Mouse (Mus musculus): ENCODE data around the gene Fgfr2. TPM values are rescaled to one million over a fixed set of nuclear protein-coding genes. Genes with fewer than 3 reads are reported as not detected.

The Fgfr2 gene
- polyA plus RNA-seq, 1 experiment: 114 TPM

- H3K4me3 ChIP-seq (replicated peaks; ENCODE audit: extremely low read depth, low read depth, low read length): no peak overlapping the region
- WGBS: 14% methylated on average over 7 of the region's 7 CpGs
- TF ChIP-seq POLR2A (IDR thresholded peaks at IDR 0.05; ENCODE audit: borderline replicate concordance, extremely low read depth, low read depth, low read length): no peak
- no peak for TF ChIP-seq CTCF (IDR thresholded peaks at IDR 0.05; ENCODE audit: insufficient read depth, low read length)
- H3K4me1 ChIP-seq (ENCODE audit: control insufficient read depth, insufficient read depth, low read length): peaks cover 26% of the 10 kb centered on the region
- DNase-seq: peak; percentile 7
Observed at GRCm38 (mm10) chr7:130288248-130288647, 2834.9 kb downstream of the Fgfr2 start.

- WGBS: 51% methylated on average over 19 of the region's 19 CpGs
- H3K4me3 ChIP-seq (replicated peaks; ENCODE audit: extremely low read depth, low read depth, low read length): no peak overlapping the region
- no peak for DNase-seq
- H3K4me1 ChIP-seq (ENCODE audit: control insufficient read depth, insufficient read depth, low read length): no peaks in the 10 kb centered on the region
- TF ChIP-seq POLR2A (IDR thresholded peaks at IDR 0.05; ENCODE audit: borderline replicate concordance, extremely low read depth, low read depth, low read length) (no peak), CTCF (IDR thresholded peaks at IDR 0.05; ENCODE audit: insufficient read depth, low read length) (no peak)
Observed at GRCm38 (mm10) chr7:130278738-130279705, 2844.1 kb downstream of the Fgfr2 start.

GRCm38 (mm10) chr7:130278000-130278737, 2845.0 kb downstream of the Fgfr2 start:
- no peak for DNase-seq
- no peak overlapping the region for H3K4me3 ChIP-seq (replicated peaks; ENCODE audit: extremely low read depth, low read depth, low read length)
- H3K4me1 ChIP-seq (ENCODE audit: control insufficient read depth, insufficient read depth, low read length): no peaks in the 10 kb centered on the region
- WGBS: 73% methylated on average over 11 of the region's 11 CpGs
- no peak for TF ChIP-seq CTCF (IDR thresholded peaks at IDR 0.05; ENCODE audit: insufficient read depth, low read length)
- no peak for TF ChIP-seq POLR2A (IDR thresholded peaks at IDR 0.05; ENCODE audit: borderline replicate concordance, extremely low read depth, low read depth, low read length)

- TF ChIP-seq POLR2A (IDR thresholded peaks at IDR 0.05; ENCODE audit: borderline replicate concordance, extremely low read depth, low read depth, low read length) (no peak), CTCF (IDR thresholded peaks at IDR 0.05; ENCODE audit: insufficient read depth, low read length) (peak; percentile 63)
- Histone ChIP-seq H3K4me3 (replicated peaks; ENCODE audit: extremely low read depth, low read depth, low read length) (no peak overlapping the region), H3K4me1 (ENCODE audit: control insufficient read depth, insufficient read depth, low read length) (no peaks in the 10 kb centered on the region)
- 11% methylated on average over 16 of the region's 16 CpGs for WGBS
- DNase-seq: peak; percentile 78
Observed at GRCm38 (mm10) chr7:130273265-130273664, 2849.9 kb downstream of the Fgfr2 start.

GRCm38 (mm10) chr7:130270807-130271206, 2852.3 kb downstream of the Fgfr2 start:
- Histone ChIP-seq H3K4me1 (ENCODE audit: control insufficient read depth, insufficient read depth, low read length) (peaks cover 3% of the 10 kb centered on the region; the same call in 1 of the 2 replicates), H3K4me3 (replicated peaks; ENCODE audit: extremely low read depth, low read depth, low read length) (no peak overlapping the region)
- TF ChIP-seq CTCF (IDR thresholded peaks at IDR 0.05; ENCODE audit: insufficient read depth, low read length) (peak; percentile 26; the same call in 1 of the 2 replicates), POLR2A (IDR thresholded peaks at IDR 0.05; ENCODE audit: borderline replicate concordance, extremely low read depth, low read depth, low read length) (no peak)
- 86% methylated on average over 5 of the region's 5 CpGs for WGBS
- DNase-seq: peak; percentile 22

- Histone ChIP-seq H3K4me1 (ENCODE audit: control insufficient read depth, insufficient read depth, low read length) (peaks cover 3% of the 10 kb centered on the region; the same call in 1 of the 2 replicates), H3K4me3 (replicated peaks; ENCODE audit: extremely low read depth, low read depth, low read length) (no peak overlapping the region)
- DNase-seq: no peak
- WGBS: 84% methylated on average over 16 of the region's 16 CpGs
- no peak for TF ChIP-seq CTCF (IDR thresholded peaks at IDR 0.05; ENCODE audit: insufficient read depth, low read length)
Observed at GRCm38 (mm10) chr7:130269124-130269867, 2853.9 kb downstream of the Fgfr2 start.

GRCm38 (mm10) chr7:130267099-130267498, 2856.1 kb downstream of the Fgfr2 start:
- Histone ChIP-seq H3K4me3 (replicated peaks; ENCODE audit: extremely low read depth, low read depth, low read length) (no peak overlapping the region), H3K4me1 (ENCODE audit: control insufficient read depth, insufficient read depth, low read length) (peaks cover 6% of the 10 kb centered on the region)
- DNase-seq: no peak
- TF ChIP-seq POLR2A (IDR thresholded peaks at IDR 0.05; ENCODE audit: borderline replicate concordance, extremely low read depth, low read depth, low read length) (no peak), CTCF (IDR thresholded peaks at IDR 0.05; ENCODE audit: insufficient read depth, low read length) (peak; percentile 60; the same call in 1 of the 2 replicates)
- WGBS: 40% methylated on average over 5 of the region's 5 CpGs

GRCm38 (mm10) chr7:130266166-130266490, 2857.0 kb downstream of the Fgfr2 start:
- no peak for DNase-seq
- H3K4me3 ChIP-seq (replicated peaks; ENCODE audit: extremely low read depth, low read depth, low read length): peak overlapping the region; percentile 78
- WGBS: under 1% methylated on average over 52 of the region's 52 CpGs
- TF ChIP-seq POLR2A (IDR thresholded peaks at IDR 0.05; ENCODE audit: borderline replicate concordance, extremely low read depth, low read depth, low read length) (no peak), CTCF (IDR thresholded peaks at IDR 0.05; ENCODE audit: insufficient read depth, low read length) (no peak)
- peaks cover 8% of the 10 kb centered on the region for H3K4me1 ChIP-seq (ENCODE audit: control insufficient read depth, insufficient read depth, low read length)
